Mouse (Mus musculus): ENCODE measurements at regions not wholly inside any gene's neighbourhood (a gene's known extent, or its start where the extent isn't known, plus 50 kb on each side); places are given as distances from the start of the nearest gene placed in this dataset.

GRCm38 (mm10) chr13:71138745-71139312 lies 297.2 kb upstream of the Adamts16 start:
- TF ChIP-seq EP300 (IDR thresholded peaks at IDR 0.05), result no peak
- TF ChIP-seq CTCF (IDR thresholded peaks at IDR 0.05), result no peak
